Comparison of ENCODE assay signal across 17 mouse cellular contexts in genomic region chr7:67342067-67342625, GRCm38 (mm10). TPM values are rescaled to one million over a fixed set of nuclear protein-coding genes. Genes with fewer than 3 reads are reported as not detected.
DNase-seq lines count a peak whose midpoint lies in the region; ATAC-seq lines count a peak whose summit lies in the region.
"Had no signal": no experiment of that assay in that cellular context is flagged by ENCODE, and none has a peak within 500 bp of the region (broad histone marks: within the 10 kb centered on the region; RNA-seq: fewer than 3 reads in every experiment).

No protein-coding gene starts in this region.

- whole genome bisulfite sequencing in liver, embryonic 13.5 days (ENCODE audit: insufficient replicate concordance), result 67% methylated on average over 7 of the region's 7 CpGs
- 92% methylated on average over 7 of the region's 7 CpGs for WGBS in neural tube, embryonic 15.5 days

- no peak overlapping the region for H3K4me2 ChIP-seq in liver, embryonic 13.5 days
- H3K4me2 ChIP-seq in neural tube, embryonic 15.5 days, result no peak overlapping the region
- H3K4me2 ChIP-seq: heart, embryonic 15.5 days; midbrain, embryonic 12.5 days had no signal

- H3K27ac ChIP-seq in liver, embryonic 13.5 days, result no peak overlapping the region
- no peak overlapping the region for H3K27ac ChIP-seq in neural tube, embryonic 15.5 days (replicated peaks)
- H3K27ac ChIP-seq: embryonic facial prominence, embryonic 10.5 days; heart, embryonic 15.5 days; kidney, postnatal 0 days; midbrain, embryonic 12.5 days had no signal

- intact Hi-C loops in left cerebral cortex, postnatal 10 days (cut with DNase I), result no loop called here

- DNase-seq in adrenal gland, postnatal 10 days, result peak; percentile 8
- DNase-seq in adrenal gland, postnatal 4 days (ENCODE audit: low spot score in 2 of 2), result no peak
- DNase-seq in 416B (ENCODE audit: low read depth), result peak; percentile 41
- peak; percentile 16 for DNase-seq in adipocyte (ENCODE audit: low spot score)
- DNase-seq in liver, embryonic 13.5 days, result peak; percentile 5
- no peak for DNase-seq in urinary bladder, adult 18-20 months (ENCODE audit: low spot score in 2 of 2)
- DNase-seq in left cerebral cortex, postnatal 10 days (ENCODE audit: extremely low spot score in 1 of 2, low spot score in 2 of 2), result no peak
- DNase-seq: cerebellum, adult 18-20 months; heart, adult 18-20 months; thymus, postnatal 25 days had no signal

- H3K36me3 ChIP-seq in liver, embryonic 13.5 days, result peaks cover 2% of the 10 kb centered on the region; the same call in 1 of the 2 replicates
- peaks cover 2% of the 10 kb centered on the region; the same call in 1 of the 2 replicates for H3K36me3 ChIP-seq in neural tube, embryonic 15.5 days

- H3K9me3 ChIP-seq in liver, embryonic 13.5 days (replicated peaks), result no peaks in the 10 kb centered on the region
- no peaks in the 10 kb centered on the region for H3K9me3 ChIP-seq in neural tube, embryonic 15.5 days (replicated peaks)
- H3K9me3 ChIP-seq: heart, embryonic 15.5 days had no signal

- H3K4me3 ChIP-seq in liver, embryonic 13.5 days (replicated peaks), result no peak overlapping the region
- no peak overlapping the region for H3K4me3 ChIP-seq in neural tube, embryonic 15.5 days (replicated peaks)
- H3K4me3 ChIP-seq: embryonic facial prominence, embryonic 10.5 days; heart, embryonic 15.5 days; midbrain, embryonic 12.5 days had no signal

- H3K4me1 ChIP-seq in liver, embryonic 13.5 days (replicated peaks), result peaks cover 16% of the 10 kb centered on the region
- no peaks in the 10 kb centered on the region for H3K4me1 ChIP-seq in neural tube, embryonic 15.5 days
- H3K4me1 ChIP-seq: embryonic facial prominence, embryonic 10.5 days; midbrain, embryonic 12.5 days had no signal

- H3K9ac ChIP-seq in liver, embryonic 13.5 days, result no peak overlapping the region
- no peak overlapping the region for H3K9ac ChIP-seq in neural tube, embryonic 15.5 days (replicated peaks)
- H3K9ac ChIP-seq: heart, embryonic 15.5 days; midbrain, embryonic 12.5 days had no signal

- ATAC-seq in liver, embryonic 13.5 days (ENCODE audit: low read depth), result peak; percentile 65
- no peak for ATAC-seq in neural tube, embryonic 15.5 days (ENCODE audit: low FRiP score)
- ATAC-seq: hindbrain, embryonic 16.5 days; intestine, postnatal 0 days had no signal

- no peaks in the 10 kb centered on the region for H3K27me3 ChIP-seq in liver, embryonic 13.5 days
- no peaks in the 10 kb centered on the region for H3K27me3 ChIP-seq in neural tube, embryonic 15.5 days (replicated peaks)
- H3K27me3 ChIP-seq: heart, embryonic 15.5 days; midbrain, embryonic 12.5 days had no signal

RNA-seq across cellular contexts. Expression of gene Mef2a, which starts 30.5 kb away (rescaled TPM):
- 10 to 100 TPM; 65.0 to 81.0 TPM for total RNA-seq in adrenal gland, postnatal 10 days (2021)
- total RNA-seq in adrenal gland, postnatal 4 days (2021), result 10 to 100 TPM; 70.1 to 71.6 TPM
- 10.6 and 11.0 TPM in 2 replicates for polyA plus RNA-seq in liver, embryonic 13.5 days (2015; fragmentation: Nextera tagmentation; extraction: Ambion mirVana)
- 100 to 1,000 TPM; 146 to 147 TPM for total RNA-seq in left cerebral cortex, postnatal 10 days (2021)
- 29.6 and 30.1 TPM in 2 replicates for polyA plus RNA-seq in neural tube, embryonic 15.5 days (2015; fragmentation: Nextera tagmentation; extraction: Ambion mirVana)

Comparison
In these comparisons a context has a peak if more than half of its experiments do, and no peak if none do; other contexts are left out.
1. DNase-seq: peak in adrenal gland, postnatal 10 days (single experiment), 416B (single experiment), adipocyte (single experiment) and liver, embryonic 13.5 days (single experiment); none in adrenal gland, postnatal 4 days (0 of 2), urinary bladder, adult 18-20 months (0 of 2) and left cerebral cortex, postnatal 10 days (0 of 2).